Mouse (Mus musculus): ENCODE results near the gene Gpd1. TPM values are rescaled to one million over a fixed set of nuclear protein-coding genes. Genes with fewer than 3 reads are reported as not detected.

Gene Gpd1
- 0.27 and 0.55 TPM in 2 replicates for polyA plus RNA-seq (2015; fragmentation: Nextera tagmentation; extraction: Ambion mirVana)

DNA sequence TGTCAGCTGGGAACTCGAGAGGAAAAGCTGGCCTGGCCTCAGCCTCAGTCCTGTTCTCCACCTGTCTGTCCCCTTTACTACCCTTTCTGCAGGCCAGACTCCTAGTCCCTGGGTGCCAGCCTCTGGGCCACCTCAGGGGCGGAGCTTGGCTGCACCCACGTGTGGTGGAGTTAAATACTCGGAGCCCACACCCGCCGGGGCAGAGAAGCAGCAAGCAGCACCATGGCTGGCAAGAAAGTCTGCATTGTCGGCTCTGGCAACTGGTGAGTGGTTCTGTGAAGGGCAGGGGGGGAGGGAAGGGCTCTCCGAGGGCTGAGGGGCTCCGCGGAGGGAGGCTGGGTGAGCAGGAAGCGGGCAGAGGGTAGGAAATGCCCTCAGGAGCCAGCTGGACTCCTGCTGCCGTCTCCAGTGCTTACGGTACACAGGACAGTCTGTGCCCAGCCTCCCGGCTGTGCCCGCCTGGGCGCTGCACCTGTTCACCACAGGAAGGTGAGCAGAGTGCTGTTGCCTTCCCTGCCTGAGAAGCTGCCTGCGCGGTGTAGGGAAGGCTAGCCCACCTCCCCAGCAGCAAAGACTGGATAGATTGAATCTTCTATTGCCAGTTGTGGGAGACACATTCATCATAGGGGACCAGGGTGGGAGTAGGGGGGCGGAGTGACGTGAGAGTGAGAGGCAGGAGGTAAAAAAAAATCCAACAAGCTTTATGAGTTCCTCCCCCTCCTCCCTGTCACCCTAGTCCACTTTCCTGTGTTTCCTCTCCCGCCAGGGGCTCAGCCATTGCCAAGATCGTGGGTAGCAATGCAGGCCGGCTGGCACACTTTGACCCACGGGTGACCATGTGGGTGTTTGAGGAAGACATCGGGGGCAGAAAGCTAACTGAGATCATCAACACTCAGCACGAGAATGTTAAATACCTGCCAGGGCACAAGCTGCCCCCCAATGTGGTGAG, at the start of gene Gpd1:
Gene Gpd1, plus strand, starts transcription at position 130 of the 949 bp plus-strand sequence.
- H3K27ac ChIP-seq: no peak within 1 kb of the TSS
- WGBS: 69% methylated on average over 26 of the region's 26 CpGs
- no peak within 1 kb of the TSS for H3K9ac ChIP-seq
- ATAC-seq (ENCODE audit: low FRiP score, low read depth): no peak
- H3K4me1 ChIP-seq: peaks cover 11% of the 10 kb centered on the region; the same call in 1 of the 2 replicates
- no peaks in the 10 kb centered on the region for H3K27me3 ChIP-seq
- H3K4me3 ChIP-seq: no peak within 1 kb of the TSS
- H3K36me3 ChIP-seq: peaks cover 55% of the 10 kb centered on the region
- H3K9me3 ChIP-seq: no peaks in the 10 kb centered on the region
- no peak within 1 kb of the TSS for H3K4me2 ChIP-seq (replicated peaks)

GRCm38 (mm10) chr15:99667544-99667943, 49.8 kb upstream of the Gpd1 start:
- no peaks in the 10 kb centered on the region for H3K9me3 ChIP-seq
- H3K27me3 ChIP-seq: peaks cover 87% of the 10 kb centered on the region
- H3K9ac ChIP-seq: no peak overlapping the region
- H3K4me2 ChIP-seq (replicated peaks): no peak overlapping the region
- H3K4me3 ChIP-seq: no peak overlapping the region
- WGBS: 92% methylated on average over 2 of the region's 2 CpGs
- H3K4me1 ChIP-seq: peaks cover 31% of the 10 kb centered on the region
- no peaks in the 10 kb centered on the region for H3K36me3 ChIP-seq
- ATAC-seq (ENCODE audit: low FRiP score, low read depth): no peak
- no peak overlapping the region for H3K27ac ChIP-seq

DNA sequence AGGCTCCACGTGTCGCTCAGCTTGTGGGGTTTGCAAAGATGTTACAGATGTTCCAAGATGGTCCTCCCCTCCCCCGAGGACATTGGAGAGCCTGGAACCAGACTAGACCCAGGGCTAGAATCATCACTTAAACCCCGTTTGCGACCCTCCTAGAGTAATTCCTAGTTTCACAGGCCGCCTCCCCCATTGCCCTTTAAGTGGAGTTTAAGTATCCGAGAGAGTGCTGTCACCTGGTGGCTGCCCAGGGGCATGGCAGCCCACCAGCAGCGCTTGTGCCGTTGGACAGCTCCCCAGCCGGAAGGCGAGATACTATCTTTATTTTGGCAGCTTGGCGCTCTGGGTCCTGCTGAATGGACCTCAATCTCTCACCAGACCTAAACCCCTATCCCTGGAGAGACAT, 48.4 kb upstream of the Gpd1 start:
- Histone ChIP-seq H3K4me2 (replicated peaks) (0 out of 2 replicates have a peak overlapping the region, but pooled peaks have one; percentile 4), H3K4me3 (no peak overlapping the region), H3K9me3 (no peaks in the 10 kb centered on the region), H3K9ac (no peak overlapping the region), H3K4me1 (peaks cover 29% of the 10 kb centered on the region), H3K36me3 (no peaks in the 10 kb centered on the region), H3K27ac (no peak overlapping the region), H3K27me3 (peaks cover 94% of the 10 kb centered on the region)
- WGBS: 1% methylated on average over 12 of the region's 12 CpGs
- ATAC-seq (ENCODE audit: low FRiP score, low read depth): no peak

GRCm38 (mm10) chr15:99669392-99669791, 47.9 kb upstream of the Gpd1 start:
- ATAC-seq (ENCODE audit: low FRiP score, low read depth): no peak
- WGBS: 0% methylated on average over 1 of the region's 1 CpGs
- no peak overlapping the region for H3K27ac ChIP-seq
- H3K4me2 ChIP-seq (replicated peaks): no peak overlapping the region
- H3K27me3 ChIP-seq: peaks cover 92% of the 10 kb centered on the region
- H3K4me1 ChIP-seq: peaks cover 23% of the 10 kb centered on the region
- no peaks in the 10 kb centered on the region for H3K36me3 ChIP-seq
- no peaks in the 10 kb centered on the region for H3K9me3 ChIP-seq
- no peak overlapping the region for H3K9ac ChIP-seq
- no peak overlapping the region for H3K4me3 ChIP-seq

- ATAC-seq (ENCODE audit: low FRiP score, low read depth): peak; percentile 84
- Histone ChIP-seq H3K36me3 (no peaks in the 10 kb centered on the region), H3K27ac (no peak within 1 kb of the TSS), H3K9ac (peak within 1 kb of the TSS; percentile 71), H3K9me3 (no peaks in the 10 kb centered on the region), H3K4me1 (peaks cover 14% of the 10 kb centered on the region), H3K4me2 (replicated peaks) (peak within 1 kb of the TSS; percentile 97), H3K4me3 (peak within 1 kb of the TSS; percentile 62), H3K27me3 (peaks cover 86% of the 10 kb centered on the region)
- WGBS: 2% methylated on average over 62 of the region's 74 CpGs
Observed at GRCm38 (mm10) chr15:99670154-99670821, 47.0 kb upstream of the Gpd1 start, which contains the start of gene Asic1. Gene Asic1 (plus strand): TSS chr15:99670368.

- Histone ChIP-seq H3K36me3 (no peaks in the 10 kb centered on the region), H3K9ac (peak overlapping the region; percentile 71), H3K27me3 (peaks cover 78% of the 10 kb centered on the region), H3K4me1 (peaks cover 14% of the 10 kb centered on the region), H3K4me2 (replicated peaks) (peak overlapping the region; percentile 97), H3K4me3 (peak overlapping the region; percentile 62), H3K9me3 (no peaks in the 10 kb centered on the region), H3K27ac (no peak overlapping the region)
- ATAC-seq (ENCODE audit: low FRiP score, low read depth): peak; percentile 37; the same call in 1 of the 2 replicates
- 10% methylated on average over 12 of the region's 17 CpGs for WGBS
Observed at GRCm38 (mm10) chr15:99670964-99671670, 46.2 kb upstream of the Gpd1 start.

GRCm38 (mm10) chr15:99671783-99672182, 45.5 kb upstream of the Gpd1 start:
- H3K27me3 ChIP-seq: peaks cover 71% of the 10 kb centered on the region
- WGBS: 74% methylated on average over 14 of the region's 14 CpGs
- no peak overlapping the region for H3K9ac ChIP-seq
- no peak for ATAC-seq (ENCODE audit: low FRiP score, low read depth)
- peaks cover 14% of the 10 kb centered on the region for H3K4me1 ChIP-seq
- no peaks in the 10 kb centered on the region for H3K36me3 ChIP-seq
- no peak overlapping the region for H3K4me3 ChIP-seq
- no peak overlapping the region for H3K4me2 ChIP-seq (replicated peaks)
- H3K27ac ChIP-seq: no peak overlapping the region
- no peaks in the 10 kb centered on the region for H3K9me3 ChIP-seq

DNA sequence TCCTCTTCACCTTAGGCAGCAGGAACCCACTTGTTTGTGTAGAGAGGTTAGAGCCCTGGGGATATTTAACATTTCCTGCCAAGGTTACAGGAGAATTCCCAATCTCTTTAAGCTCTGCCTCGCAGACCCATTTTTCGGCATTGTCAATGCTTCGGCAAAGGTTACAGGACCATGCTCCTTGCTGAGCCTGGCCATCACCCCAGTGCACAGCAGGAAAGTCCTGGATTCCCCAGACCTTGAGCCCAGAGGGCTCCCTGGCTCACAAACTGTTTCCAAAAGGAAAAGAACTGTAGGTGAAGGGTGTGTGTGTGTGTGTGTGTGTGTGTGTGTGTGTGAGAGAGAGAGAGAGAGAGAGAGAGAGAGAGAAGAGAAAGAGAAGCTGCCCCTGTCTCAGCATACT, 42.4 kb upstream of the Gpd1 start:
- Histone ChIP-seq H3K4me2 (replicated peaks) (no peak overlapping the region), H3K9me3 (no peaks in the 10 kb centered on the region), H3K27ac (no peak overlapping the region), H3K4me1 (peaks cover 21% of the 10 kb centered on the region), H3K9ac (no peak overlapping the region), H3K36me3 (no peaks in the 10 kb centered on the region), H3K4me3 (no peak overlapping the region), H3K27me3 (peaks cover 45% of the 10 kb centered on the region)
- WGBS: 79% methylated on average over 3 of the region's 3 CpGs
- no peak for ATAC-seq (ENCODE audit: low FRiP score, low read depth)

DNA sequence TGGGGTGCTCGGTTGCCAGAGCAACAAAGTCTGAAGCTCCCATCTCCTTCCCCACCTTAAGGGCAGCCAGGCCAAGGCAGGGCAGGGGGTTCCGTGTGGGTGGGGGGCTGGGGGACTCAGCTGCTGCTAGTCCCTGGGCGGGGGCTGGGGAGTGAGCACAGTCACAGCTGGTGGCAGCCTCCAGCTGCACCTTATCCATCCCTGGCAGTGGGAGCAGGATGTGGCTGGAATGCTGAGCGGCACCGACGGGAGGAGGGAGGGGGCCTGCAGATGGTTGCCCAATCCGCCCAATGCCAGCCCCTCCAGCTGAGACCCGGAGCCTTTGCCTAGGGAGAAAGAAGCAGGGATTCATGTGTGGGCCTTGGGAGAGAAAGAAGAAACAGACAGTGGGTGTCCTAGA, 40.2 kb upstream of the Gpd1 start:
- peak overlapping the region; percentile 31; the same call in 1 of the 2 replicates for H3K9ac ChIP-seq
- ATAC-seq (ENCODE audit: low FRiP score, low read depth): no peak
- no peak overlapping the region for H3K4me3 ChIP-seq
- no peak overlapping the region for H3K27ac ChIP-seq
- H3K36me3 ChIP-seq: no peaks in the 10 kb centered on the region
- no peaks in the 10 kb centered on the region for H3K9me3 ChIP-seq
- H3K4me1 ChIP-seq: peaks cover 9% of the 10 kb centered on the region; the same call in 1 of the 2 replicates
- H3K27me3 ChIP-seq: peaks cover 22% of the 10 kb centered on the region
- H3K4me2 ChIP-seq (replicated peaks): no peak overlapping the region
- 42% methylated on average over 8 of the region's 8 CpGs for WGBS

DNA sequence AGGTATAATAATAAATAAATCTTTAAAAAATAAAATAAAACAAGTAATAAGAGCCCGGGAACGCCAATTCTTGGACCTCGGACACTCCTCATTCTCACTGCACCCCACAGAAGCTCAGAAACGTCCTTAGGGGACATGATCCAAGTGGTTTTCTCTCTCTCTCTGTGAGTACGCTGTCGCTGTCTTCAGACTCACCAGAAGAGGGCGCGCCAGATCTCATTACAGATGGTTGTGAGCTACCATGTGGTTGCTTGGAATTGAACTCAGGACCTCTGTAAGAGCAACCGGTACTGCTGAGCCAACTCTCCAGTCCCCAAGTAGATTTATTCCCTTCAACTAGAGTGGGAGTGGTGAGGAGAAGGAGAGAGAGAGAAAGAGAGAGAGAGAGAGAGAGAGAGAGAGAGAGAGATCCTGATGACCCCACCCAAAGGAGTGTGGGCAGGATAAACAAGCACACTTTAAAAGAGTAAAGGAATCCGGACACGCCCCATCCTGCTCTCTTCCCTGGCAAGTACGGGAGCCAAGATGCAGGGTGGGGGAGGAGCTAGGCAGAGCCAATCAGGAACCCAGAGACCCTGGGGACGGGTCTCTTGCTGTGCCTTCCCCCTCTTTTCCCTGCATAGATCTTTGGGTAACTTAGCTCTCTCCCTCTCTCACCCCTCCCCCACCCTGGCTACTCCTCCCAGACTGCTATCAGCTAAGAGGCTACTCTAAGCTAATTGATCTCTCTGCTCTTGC, 39.1 kb upstream of the Gpd1 start:
- H3K4me1 ChIP-seq: peaks cover 9% of the 10 kb centered on the region; the same call in 1 of the 2 replicates
- ATAC-seq (ENCODE audit: low FRiP score, low read depth): no peak
- no peaks in the 10 kb centered on the region for H3K36me3 ChIP-seq
- WGBS: 10% methylated on average over 13 of the region's 13 CpGs
- no peak overlapping the region for H3K9ac ChIP-seq
- no peak overlapping the region for H3K27ac ChIP-seq
- H3K4me2 ChIP-seq (replicated peaks): no peak overlapping the region
- peaks cover 12% of the 10 kb centered on the region for H3K27me3 ChIP-seq
- no peaks in the 10 kb centered on the region for H3K9me3 ChIP-seq
- no peak overlapping the region for H3K4me3 ChIP-seq

DNA sequence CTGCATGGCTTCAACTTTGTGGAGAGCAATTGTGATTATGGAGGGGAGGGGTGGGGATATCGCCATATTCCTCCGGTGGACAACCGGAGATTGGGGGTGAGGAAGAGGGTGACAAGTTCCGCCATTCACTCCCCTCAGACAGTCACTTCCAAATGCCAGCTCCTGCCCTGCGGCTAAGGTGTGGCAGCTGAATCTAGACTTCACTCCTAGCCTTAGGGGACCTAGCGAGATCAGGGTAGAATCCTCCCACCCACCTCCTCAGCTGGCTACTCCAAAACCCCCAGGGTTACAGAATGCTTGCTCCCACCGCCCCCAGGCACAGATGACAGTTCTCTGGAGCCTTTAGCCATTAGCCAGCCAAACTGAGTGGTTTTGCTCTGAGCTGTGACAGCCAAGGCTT, 38.3 kb upstream of the Gpd1 start:
- Histone ChIP-seq H3K9ac (no peak overlapping the region), H3K9me3 (no peaks in the 10 kb centered on the region), H3K4me2 (replicated peaks) (no peak overlapping the region), H3K4me3 (no peak overlapping the region), H3K36me3 (no peaks in the 10 kb centered on the region), H3K4me1 (peaks cover 9% of the 10 kb centered on the region; the same call in 1 of the 2 replicates), H3K27me3 (peaks cover 4% of the 10 kb centered on the region), H3K27ac (no peak overlapping the region)
- 58% methylated on average over 7 of the region's 7 CpGs for WGBS
- ATAC-seq (ENCODE audit: low FRiP score, low read depth): no peak
